Mouse (Mus musculus) hindbrain, postnatal 0 days (tissue): Measurements from ENCODE around the gene Tmem129. TPM values are rescaled to one million over a fixed set of nuclear protein-coding genes. Genes with fewer than 3 reads are reported as not detected.
A peak's percentile ranks its signal among the peaks of the same experiment; 100 is the strongest.

Experiments used
- ATAC-seq: fragments of 200-750 bp; cut with Nextera tagmentation; 2 replicates; pipeline ENCODE4 v1.8.0; 2017; ENCODE audit warnings: mild to moderate bottlenecking, moderate TSS enrichment, moderate library complexity
- DNase-seq: peaks from one replicate; pipeline ENCODE4 v3.0.0-alpha.2; 2015; ENCODE audit warnings: low spot score
- H3K27ac ChIP-seq: fragments of 300-500 bp; sonication (generic); 2 replicates; pipeline ENCODE4 v1.5.1; 2014; ENCODE audit warnings: mild to moderate bottlenecking
- H3K27me3 ChIP-seq: fragments of 300-500 bp; sonication (generic); 2 replicates; pipeline ENCODE4 v1.6.1; 2014; ENCODE audit warnings: low read length, mixed read lengths; ENCODE audit not compliant: insufficient read depth
- H3K36me3 ChIP-seq: fragments of 300-500 bp; sonication (generic); 2 replicates; pipeline ENCODE4 v1.6.1; 2014; ENCODE audit warnings: low read length, mixed read lengths; ENCODE audit not compliant: insufficient read depth
- H3K4me1 ChIP-seq: fragments of 300-500 bp; sonication (generic); 2 replicates; pipeline ENCODE4 v1.6.1; 2014; ENCODE audit warnings: antibody characterized with exemption, low read length, mixed read lengths; ENCODE audit not compliant: insufficient read depth
- H3K4me2 ChIP-seq: fragments of 300-500 bp; sonication (generic); 2 replicates; pipeline ENCODE4 v1.6.1; 2014; ENCODE audit warnings: low read depth, mild to moderate bottlenecking, low read length, moderate library complexity, mixed read lengths
- H3K4me3 ChIP-seq: fragments of 300-500 bp; sonication (generic); 2 replicates; pipeline ENCODE4 v1.5.1; 2014; ENCODE audit warnings: low read length
- H3K9ac ChIP-seq: fragments of 300-500 bp; sonication (generic); replicated peaks from 2 replicates; pipeline ENCODE4 v1.6.1; 2014; ENCODE audit warnings: mild to moderate bottlenecking, low read length, moderate library complexity, mixed read lengths
- H3K9me3 ChIP-seq: fragments of 300-500 bp; sonication (generic); 2 replicates; pipeline ENCODE4 v1.6.1; 2016; ENCODE audit warnings: low read length, mixed read lengths
- CTCF ChIP-seq: IDR thresholded peaks from 2 replicates; pipeline ENCODE4 v1.5.1; 2016; ENCODE audit warnings: antibody characterized with exemption, control low read depth, low read depth
- WGBS: fragments of 180-500 bp; shearing (Covaris S2); extraction: QIAGEN DNeasy Blood & Tissue Kit; methylation state at CpG from one replicate; pipeline ENCODE4 v1.1.7; 2014; 5-methylcytosine and 5-hydroxymethylcytosine counted together
- polyA plus RNA-seq: library from polyadenylated mRNA; unstranded; fragments of >200 nt; fragmentation: Nextera tagmentation; extraction: Ambion mirVana; gene quantifications from 2 replicates; pipeline ENCODE4 v1.2.1, GENCODE M21; 2015
- total RNA-seq: library from RNA; depleted of rRNA; stranded (reverse); fragments of >200 nt; gene quantifications from 2 replicates; pipeline ENCODE4 v1.2.3, GENCODE M21; 2014; rRNA removed

The Tmem129 gene
- total and polyA plus RNA-seq, 2 experiments from 2014 or later, result 22.0 to 36.9 TPM

DNA sequence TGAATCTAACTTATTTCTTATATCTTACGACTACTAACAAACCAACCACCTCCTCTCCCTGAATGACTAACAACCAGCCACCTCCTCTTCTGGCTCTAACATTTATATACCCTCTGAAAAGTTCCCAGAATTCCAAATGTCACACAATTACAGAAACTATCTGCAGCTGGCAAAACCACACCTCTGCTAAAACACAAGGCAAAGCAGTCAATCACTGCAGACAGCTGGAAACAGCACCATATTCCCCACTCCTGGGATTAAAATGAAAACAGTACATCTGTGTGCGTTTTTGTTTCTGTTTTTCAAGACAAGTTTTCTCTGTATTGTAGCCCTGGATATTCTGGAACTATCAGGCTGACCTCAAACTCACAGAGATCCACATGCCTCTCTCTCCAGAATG is 35.5 kb downstream of the Tmem129 start:
- Histone ChIP-seq H3K4me1 (no peaks in the 10 kb centered on the region), H3K4me3 (no peak overlapping the region), H3K27ac (no peak overlapping the region), H3K9me3 (no peaks in the 10 kb centered on the region), H3K4me2 (no peak overlapping the region), H3K36me3 (no peaks in the 10 kb centered on the region), H3K27me3 (no peaks in the 10 kb centered on the region), H3K9ac (no peak overlapping the region)
- DNase-seq (no peak), ATAC-seq (no peak)
- 95% methylated on average over 2 of the region's 2 CpGs for whole genome bisulfite sequencing
- no peak for TF ChIP-seq CTCF

DNA sequence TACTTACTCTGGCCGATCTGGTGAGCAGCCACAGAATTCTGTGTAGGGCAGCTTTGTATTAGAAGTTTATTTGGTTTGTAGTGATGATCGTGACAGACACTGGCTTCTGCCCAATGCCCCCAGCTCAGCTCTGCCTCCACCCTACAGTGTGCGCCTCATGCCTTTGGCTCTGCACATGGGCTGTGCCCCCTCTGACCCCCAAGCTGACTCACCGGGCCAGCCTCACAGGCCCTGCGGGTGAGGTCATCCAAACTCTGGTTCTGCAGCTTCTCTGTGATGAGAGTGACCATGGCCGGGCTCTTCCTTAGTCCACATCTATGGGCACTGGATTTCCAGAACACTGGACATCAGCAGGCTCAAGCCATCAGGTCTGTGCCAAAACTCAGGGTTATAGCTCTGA is 43.8 kb downstream of the Tmem129 start:
- Histone ChIP-seq H3K9me3 (no peaks in the 10 kb centered on the region), H3K36me3 (no peaks in the 10 kb centered on the region; the same call in 1 of the 2 replicates), H3K4me2 (no peak overlapping the region), H3K9ac (no peak overlapping the region), H3K4me3 (no peak overlapping the region), H3K27me3 (no peaks in the 10 kb centered on the region), H3K27ac (no peak overlapping the region), H3K4me1 (no peaks in the 10 kb centered on the region)
- ATAC-seq (no peak), DNase-seq (no peak)
- TF ChIP-seq CTCF, result no peak
- WGBS, result 86% methylated on average over 6 of the region's 6 CpGs

DNA sequence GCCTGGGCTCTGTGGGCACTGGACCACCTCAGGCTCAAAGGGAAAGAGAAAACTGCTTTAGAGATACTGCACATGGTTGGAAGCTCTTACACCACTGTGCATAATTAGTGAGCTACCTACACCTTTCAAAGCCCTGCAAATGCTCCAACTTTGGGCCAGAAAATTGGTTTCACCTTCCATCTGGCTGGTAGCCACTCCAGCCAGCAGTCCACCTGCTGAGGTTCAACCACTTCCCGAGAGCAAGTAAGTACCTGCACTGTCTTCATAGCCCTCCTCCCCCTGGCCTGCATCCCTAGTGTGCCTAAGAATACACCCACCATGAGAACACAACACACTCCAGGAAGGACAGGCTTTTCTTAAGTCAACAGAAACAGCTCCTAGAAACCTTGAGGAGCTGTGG is 46.4 kb downstream of the Tmem129 start:
- 95% methylated on average over 1 of the region's 1 CpGs for WGBS
- H3K36me3 ChIP-seq, result peaks cover 8% of the 10 kb centered on the region; the same call in 1 of the 2 replicates
- H3K27ac ChIP-seq, result no peak overlapping the region
- ATAC-seq (no peak), DNase-seq (no peak)
- TF ChIP-seq CTCF, result no peak
- no peaks in the 10 kb centered on the region for H3K9me3 ChIP-seq
- H3K4me1 ChIP-seq, result no peaks in the 10 kb centered on the region
- H3K9ac ChIP-seq, result no peak overlapping the region
- no peak overlapping the region for H3K4me2 ChIP-seq
- H3K27me3 ChIP-seq, result no peaks in the 10 kb centered on the region
- H3K4me3 ChIP-seq, result no peak overlapping the region

DNA sequence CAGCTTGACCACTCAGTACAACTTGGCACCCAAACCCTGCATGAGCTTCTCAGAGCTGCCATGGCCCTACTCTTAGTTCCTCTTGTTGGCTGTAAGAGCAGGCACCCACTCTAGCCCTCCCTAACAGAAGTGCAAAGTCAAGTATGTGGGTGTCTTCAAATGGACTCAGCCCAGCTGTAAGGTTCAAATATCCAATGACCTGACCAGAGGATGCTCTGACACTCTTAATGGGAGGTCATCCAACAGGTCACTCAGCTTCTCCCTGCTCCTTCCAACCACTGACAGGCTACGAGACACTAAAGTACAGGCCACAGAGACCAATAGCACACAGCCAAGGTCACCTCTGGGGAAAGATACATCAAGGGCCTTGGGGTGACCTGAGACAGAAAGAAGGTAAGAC is 49.0 kb downstream of the Tmem129 start:
- WGBS, result 86% methylated on average over 1 of the region's 1 CpGs
- H3K4me1 ChIP-seq, result no peaks in the 10 kb centered on the region
- ATAC-seq (no peak), DNase-seq (no peak)
- H3K27ac ChIP-seq, result no peak overlapping the region
- H3K9me3 ChIP-seq, result no peaks in the 10 kb centered on the region
- no peak overlapping the region for H3K4me2 ChIP-seq
- peaks cover 8% of the 10 kb centered on the region; the same call in 1 of the 2 replicates for H3K36me3 ChIP-seq
- H3K27me3 ChIP-seq, result no peaks in the 10 kb centered on the region
- H3K4me3 ChIP-seq, result no peak overlapping the region
- TF ChIP-seq CTCF, result no peak
- H3K9ac ChIP-seq, result no peak overlapping the region

DNA sequence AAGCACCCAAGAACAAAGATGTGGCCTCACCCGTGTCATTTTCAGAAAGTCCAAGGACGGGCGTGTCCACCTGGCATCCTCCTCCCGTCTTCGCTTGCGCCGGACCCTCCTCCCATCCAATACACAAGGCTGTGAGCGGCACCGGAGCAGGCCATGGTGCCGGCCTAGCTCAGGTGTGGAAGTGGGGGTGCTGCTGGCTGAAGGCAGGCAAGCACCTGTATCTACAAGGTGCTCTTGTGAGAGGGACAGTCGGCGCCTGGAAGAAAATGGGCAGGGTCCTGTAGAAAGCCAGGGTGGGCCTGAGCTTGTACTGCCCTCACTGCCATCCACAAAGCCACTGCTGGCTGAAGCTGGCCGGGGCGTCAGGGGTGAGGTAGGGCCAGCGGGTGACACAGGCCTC is 50.8 kb downstream of the Tmem129 start:
- DNase-seq (no peak), ATAC-seq (no peak)
- H3K4me3 ChIP-seq, result no peak overlapping the region
- H3K27me3 ChIP-seq, result no peaks in the 10 kb centered on the region
- 97% methylated on average over 15 of the region's 15 CpGs for WGBS
- no peaks in the 10 kb centered on the region for H3K4me1 ChIP-seq
- TF ChIP-seq CTCF, result no peak
- no peaks in the 10 kb centered on the region for H3K9me3 ChIP-seq
- H3K4me2 ChIP-seq, result no peak overlapping the region
- peaks cover 8% of the 10 kb centered on the region; the same call in 1 of the 2 replicates for H3K36me3 ChIP-seq
- H3K9ac ChIP-seq, result no peak overlapping the region
- H3K27ac ChIP-seq, result no peak overlapping the region

DNA sequence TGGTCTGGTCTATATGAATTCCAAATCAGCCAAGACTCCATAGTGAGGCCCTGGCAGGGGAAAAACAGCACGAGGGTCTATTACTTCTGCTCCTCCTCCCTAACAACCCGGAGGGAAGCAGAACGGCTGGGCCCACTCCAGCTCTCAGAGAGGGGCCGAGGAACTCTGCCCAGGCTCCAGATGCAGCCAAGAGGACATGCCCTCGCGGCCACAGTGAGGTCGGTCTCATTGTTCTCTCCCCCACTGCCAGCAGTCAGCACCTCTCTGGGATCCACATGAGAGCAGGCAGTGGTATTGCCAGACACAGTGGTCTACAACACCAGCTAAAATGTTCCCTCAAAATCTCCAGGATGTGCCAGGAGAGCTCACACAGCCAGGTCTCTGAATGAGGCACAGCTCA is 51.6 kb downstream of the Tmem129 start:
- Histone ChIP-seq H3K4me1 (no peaks in the 10 kb centered on the region), H3K9me3 (no peaks in the 10 kb centered on the region), H3K4me2 (no peak overlapping the region), H3K9ac (no peak overlapping the region), H3K27ac (no peak overlapping the region), H3K36me3 (peaks cover 8% of the 10 kb centered on the region; the same call in 1 of the 2 replicates), H3K27me3 (no peaks in the 10 kb centered on the region), H3K4me3 (no peak overlapping the region)
- DNase-seq, result peak; percentile 49
- 35% methylated on average over 7 of the region's 7 CpGs for WGBS
- peak; percentile 43; the same call in 1 of the 2 replicates for ATAC-seq
- no peak for TF ChIP-seq CTCF

DNA sequence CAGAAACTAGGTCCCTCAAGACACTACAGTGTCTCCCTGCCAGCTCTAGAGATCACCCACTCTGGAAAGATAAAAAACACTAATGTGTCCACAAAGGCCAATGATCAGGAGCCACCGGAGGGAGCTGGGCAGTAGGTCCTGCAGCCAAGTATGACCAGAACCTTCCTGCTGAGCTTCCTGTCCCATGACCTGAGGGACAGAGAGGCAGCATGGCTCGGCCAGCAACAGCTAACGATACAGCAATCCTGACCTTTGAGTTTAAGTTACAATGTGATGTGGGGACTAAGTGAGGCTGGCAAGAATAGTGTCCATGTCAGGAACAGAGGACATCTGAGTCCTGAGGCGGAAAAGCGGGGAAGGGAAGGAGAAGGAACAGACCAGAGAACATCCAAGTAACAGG is 52.9 kb downstream of the Tmem129 start:
- Histone ChIP-seq H3K4me3 (no peak overlapping the region), H3K4me2 (no peak overlapping the region), H3K27ac (no peak overlapping the region), H3K9ac (no peak overlapping the region), H3K9me3 (no peaks in the 10 kb centered on the region), H3K4me1 (no peaks in the 10 kb centered on the region), H3K36me3 (peaks cover 8% of the 10 kb centered on the region; the same call in 1 of the 2 replicates), H3K27me3 (no peaks in the 10 kb centered on the region)
- no peak for DNase-seq
- no peak for TF ChIP-seq CTCF
- WGBS, result 90% methylated on average over 5 of the region's 5 CpGs
- ATAC-seq, result no peak

Other genes starting within 250 kb of the Tmem129 start
- gene Nkx1-1, start 224.4 kb downstream of the Tmem129 start, total RNA-seq, result 6.5 and 7.8 TPM in 2 replicates
- gene Nkx1-1, start 224.4 kb downstream of the Tmem129 start, polyA plus RNA-seq, result 0.35 and 0.39 TPM in 2 replicates
- 22.9 and 48.1 TPM in 2 replicates for gene Fam53a, start 28.8 kb downstream of the Tmem129 start, total RNA-seq
- 26.4 and 27.6 TPM in 2 replicates for gene Fam53a, start 28.8 kb downstream of the Tmem129 start, polyA plus RNA-seq
- gene Gm9903, start 28.5 kb downstream of the Tmem129 start, total RNA-seq, result 0.89 and 2.1 TPM in 2 replicates
- 0.21 and 0.66 TPM in 2 replicates for gene Gm9903, start 28.5 kb downstream of the Tmem129 start, polyA plus RNA-seq
- gene Slbp, start 5.8 kb downstream of the Tmem129 start, total RNA-seq, result 66.0 and 67.4 TPM in 2 replicates
- gene Slbp, start 5.8 kb downstream of the Tmem129 start, polyA plus RNA-seq, result 128 and 132 TPM in 2 replicates
- gene Tacc3, start 288 bp downstream of the Tmem129 start, total RNA-seq, result 19.2 and 30.0 TPM in 2 replicates
- gene Tacc3, start 288 bp downstream of the Tmem129 start, polyA plus RNA-seq, result 39.0 and 49.1 TPM in 2 replicates
- gene Fgfr3, start 63.3 kb upstream of the Tmem129 start, total RNA-seq, result 147 and 148 TPM in 2 replicates
- 43.5 and 52.1 TPM in 2 replicates for gene Fgfr3, start 63.3 kb upstream of the Tmem129 start, polyA plus RNA-seq
- 59.9 and 67.0 TPM in 2 replicates for gene Letm1, start 124.4 kb upstream of the Tmem129 start, total RNA-seq
- gene Letm1, start 124.4 kb upstream of the Tmem129 start, polyA plus RNA-seq, result 71.7 and 83.9 TPM in 2 replicates
- gene Nsd2, start 162.3 kb upstream of the Tmem129 start, total RNA-seq, result 76.2 and 81.1 TPM in 2 replicates
- 64.0 and 69.4 TPM in 2 replicates for gene Nsd2, start 162.3 kb upstream of the Tmem129 start, polyA plus RNA-seq